Mouse (Mus musculus) CH12.LX (cell line): ENCODE data around the gene Itpk1. TPM values are rescaled to one million over a fixed set of nuclear protein-coding genes. Genes with fewer than 3 reads are reported as not detected.

Experiments
- DNase-seq: peaks from one replicate; pipeline ENCODE4 v3.0.0-alpha.2; 2013; ENCODE audit errors: extremely low read depth
- H3K27ac ChIP-seq: 2 replicates; pipeline ENCODE4 v1.5.1; 2012; ENCODE audit warnings: low read depth, mild to moderate bottlenecking, control low read depth, moderate library complexity; ENCODE audit not compliant: insufficient read depth
- H3K27me3 ChIP-seq: replicated peaks from 2 replicates; pipeline ENCODE3; 2012; ENCODE audit warnings: inconsistent platforms
- H3K36me3 ChIP-seq, 2 experiments: replicated peaks in 1 of 2; 2 replicates each; pipeline versions ENCODE3 to v1.6.1; 2012; ENCODE audit warnings: inconsistent platforms in 1 of 2, low read length in 1 of 2, mild to moderate bottlenecking in 1 of 2, mixed read lengths in 1 of 2, moderate library complexity in 1 of 2; ENCODE audit not compliant: control insufficient read depth in 1 of 2, insufficient read depth in 1 of 2
- H3K4me1 ChIP-seq, 2 experiments: 2 replicates each; pipeline ENCODE4 v1.6.1; 2012; ENCODE audit warnings: inconsistent platforms in 1 of 2, moderate library complexity in 1 of 2; ENCODE audit not compliant: insufficient read depth in 2 of 2, control insufficient read depth in 1 of 2
- H3K4me2 ChIP-seq: 2 replicates; pipeline ENCODE4 v1.6.1; 2012; ENCODE audit warnings: low read depth, mild to moderate bottlenecking, control low read depth; ENCODE audit not compliant: poor library complexity, insufficient read depth, severe bottlenecking
- H3K4me3 ChIP-seq, 3 experiments: fragments of 150-350 bp in 1 of 3; sonication (generic) in 1 of 3; replicated peaks in 1 of 3; 2 replicates each; pipeline versions ENCODE3 to v1.5.1; 2011 to 2012; ENCODE audit warnings: low read depth in 2 of 3, low read length in 2 of 3, mild to moderate bottlenecking in 2 of 3, moderate library complexity in 2 of 3, control low read depth in 1 of 3, improper control_type of control experiment in 1 of 3, inconsistent platforms in 1 of 3, mixed read lengths in 1 of 3; ENCODE audit not compliant: poor library complexity in 1 of 3
- H3K79me2 ChIP-seq: replicated peaks from 2 replicates; pipeline ENCODE4 v1.6.1; 2012; ENCODE audit warnings: mild to moderate bottlenecking, moderate library complexity; ENCODE audit not compliant: control insufficient read depth, poor library complexity, insufficient read depth, severe bottlenecking; ENCODE audit errors: extremely low read depth
- H3K9ac ChIP-seq: 2 replicates; pipeline ENCODE4 v1.6.1; 2012; ENCODE audit warnings: low read depth, mild to moderate bottlenecking, control low read depth, moderate library complexity; ENCODE audit not compliant: insufficient read depth
- H3K9me3 ChIP-seq: replicated peaks from 2 replicates; pipeline ENCODE3; 2012; ENCODE audit warnings: low read length, inconsistent platforms, mixed read lengths
- CTCF ChIP-seq, 2 experiments: IDR thresholded peaks in 1 of 2; conservative IDR thresholded peaks in 1 of 2; 2 replicates each; pipeline ENCODE4 v1.5.1; 2011 to 2012; ENCODE audit warnings: low read depth in 2 of 2, low read length in 2 of 2, improper control_type of control experiment in 1 of 2, inconsistent platforms in 1 of 2, mild to moderate bottlenecking in 1 of 2, moderate library complexity in 1 of 2
- GABPA ChIP-seq: IDR thresholded peaks from 2 replicates; pipeline ENCODE4 v1.6.1; 2012; ENCODE audit warnings: low read depth, low read length, improper control_type of control experiment, inconsistent platforms; ENCODE audit not compliant: insufficient replicate concordance
- MYC ChIP-seq: IDR thresholded peaks from 2 replicates; pipeline ENCODE4 v1.6.1; 2011; ENCODE audit warnings: low read depth, mild to moderate bottlenecking, improper control_type of control experiment, low read length
- NELFE ChIP-seq: IDR thresholded peaks from 2 replicates; pipeline ENCODE4 v1.6.1; 2011; ENCODE audit warnings: low read depth, low read length, improper control_type of control experiment
- RAD21 ChIP-seq: IDR thresholded peaks from 2 replicates; pipeline ENCODE4 v1.6.1; 2011; ENCODE audit warnings: low read depth, mild to moderate bottlenecking, low read length, improper control_type of control experiment, moderate library complexity
- SMC3 ChIP-seq: IDR thresholded peaks from 2 replicates; pipeline ENCODE4 v1.6.1; 2011; ENCODE audit warnings: low read depth, low read length, improper control_type of control experiment
- UBTF ChIP-seq: IDR thresholded peaks from 2 replicates; pipeline ENCODE4 v1.6.1; 2012; ENCODE audit warnings: low read depth, mild to moderate bottlenecking, inconsistent platforms, low read length, improper control_type of control experiment, moderate library complexity
- ZC3H11A ChIP-seq: IDR thresholded peaks from 2 replicates; pipeline ENCODE4 v1.6.1; 2012; ENCODE audit warnings: low read depth, mild to moderate bottlenecking, inconsistent platforms, low read length, improper control_type of control experiment
- dilution Hi-C: fragments of 300-500 bp; cut with MboI; formaldehyde crosslinking; loops from 2 replicates; pipeline ENCODE4 v1.14.3; 2020; ENCODE audit warnings: low sequenced_read_pairs; ENCODE audit not compliant: extremely low pct_unique_long_range_greater_than_20kb, extremely low pct_ligation_motif_present
- in situ Hi-C: fragments of 300-500 bp; cut with MboI; formaldehyde crosslinking; loops from 3 replicates; pipeline ENCODE4 v1.14.3; 2019; ENCODE audit warnings: low sequenced_read_pairs, low pct_ligation_motif_present, low pct_unique_long_range_greater_than_20kb, mixed read lengths
- polyA plus RNA-seq: library from polyadenylated mRNA; unstranded; fragments of >175 nt; gene quantifications from 2 replicates; pipeline ENCODE4 v1.2.1, GENCODE M21; 2012; ENCODE audit warnings: low read depth; ENCODE audit not compliant: insufficient read length
- total RNA-seq, 2 experiments: library from RNA; depleted of rRNA; stranded (reverse); fragments of 300-350 nt in 1 of 2; fragments of >200 nt in 1 of 2; gene quantifications; 2 replicates each; pipeline ENCODE4 v1.2.3; 2012 to 2014

The Itpk1 gene
- total and polyA plus RNA-seq, 3 experiments = 14.0 to 25.1 (median 19.2) TPM

GRCm38 (mm10) chr12:102598535-102598934, 106.2 kb downstream of the Itpk1 start:
- no peak overlapping the region for H3K4me3 ChIP-seq
- no peak overlapping the region for H3K9ac ChIP-seq
- no peak overlapping the region for H3K27ac ChIP-seq
- peaks cover 13% of the 10 kb centered on the region for H3K9me3 ChIP-seq
- no peaks in the 10 kb centered on the region for H3K4me1 ChIP-seq
- no peaks in the 10 kb centered on the region for H3K27me3 ChIP-seq
- H3K4me2 ChIP-seq = no peak overlapping the region
- in situ Hi-C loops = no loop called here
- H3K79me2 ChIP-seq = no peaks in the 10 kb centered on the region
- DNase-seq = no peak
- peaks cover 1 to 96% of the 10 kb centered on the region in 2 experiments for H3K36me3 ChIP-seq
- dilution Hi-C loops = no loop called here
- TF ChIP-seq GABPA (no peak), CTCF (conservative IDR thresholded peaks at IDR 0.05 in 1 of 2, IDR thresholded peaks at IDR 0.05 in 1 of 2; ENCODE audit: low read depth in 2 of 2, low read length in 2 of 2) (peak; percentile 22 to 38; a peak in 1 of 4 replicates)
- TF ChIP-seq, all 38 proteins: peak for 1

GRCm38 (mm10) chr12:102597466-102597865, 107.3 kb downstream of the Itpk1 start:
- in situ Hi-C loops (no loop called here), dilution Hi-C loops (no loop called here)
- TF ChIP-seq NELFE (no peak), ZC3H11A (no peak)
- no peak overlapping the region for H3K27ac ChIP-seq
- peaks cover 0 to 96% of the 10 kb centered on the region in 2 experiments for H3K36me3 ChIP-seq
- no peak overlapping the region for H3K4me2 ChIP-seq
- no peak for DNase-seq
- no peak overlapping the region for H3K9ac ChIP-seq
- H3K27me3 ChIP-seq = no peaks in the 10 kb centered on the region
- H3K9me3 ChIP-seq = peaks cover 13% of the 10 kb centered on the region
- no peaks in the 10 kb centered on the region for H3K79me2 ChIP-seq
- no peaks in the 10 kb centered on the region for H3K4me1 ChIP-seq
- H3K4me3 ChIP-seq = no peak overlapping the region

GRCm38 (mm10) chr12:102596410-102596809, 108.3 kb downstream of the Itpk1 start:
- Histone ChIP-seq H3K79me2 (no peaks in the 10 kb centered on the region), H3K36me3 (peaks cover 0 to 95% of the 10 kb centered on the region in 2 experiments), H3K27ac (no peak overlapping the region), H3K4me2 (no peak overlapping the region), H3K4me3 (no peak overlapping the region), H3K27me3 (no peaks in the 10 kb centered on the region), H3K9me3 (peaks cover 13% of the 10 kb centered on the region), H3K9ac (no peak overlapping the region), H3K4me1 (no peaks in the 10 kb centered on the region; a peak in 1 of 4 replicates)
- in situ Hi-C loops (no loop called here), dilution Hi-C loops (no loop called here)
- DNase-seq = no peak
- TF ChIP-seq SMC3 = peak; percentile 33; the same call in 1 of the 2 replicates
- no peak for TF ChIP-seq UBTF
- TF ChIP-seq MYC = no peak
- peak; percentile 64 to 71 for TF ChIP-seq CTCF (conservative IDR thresholded peaks at IDR 0.05 in 1 of 2, IDR thresholded peaks at IDR 0.05 in 1 of 2; ENCODE audit: low read depth in 2 of 2, low read length in 2 of 2)
- TF ChIP-seq RAD21 = peak; percentile 42
